Mouse (Mus musculus) thymus, postnatal 25 days (tissue): ENCODE results near the gene Ninj2.

ENCODE experiments used
- DNase-seq: peaks from one replicate; pipeline ENCODE4 v3.0.0; 2022

Ninj2 gene

GRCm38 (mm10) chr6:120095096-120095495 is 1.9 kb downstream of the Ninj2 start:
- no peak for DNase-seq

GRCm38 (mm10) chr6:120095501-120095900 is 2.4 kb downstream of the Ninj2 start:
- no peak for DNase-seq

GRCm38 (mm10) chr6:120099392-120099791 is 6.2 kb downstream of the Ninj2 start:
- DNase-seq = no peak

- DNase-seq = no peak
These were observed 8.1 kb downstream of the Ninj2 start for GRCm38 (mm10) chr6:120101221-120101620.

- no peak for DNase-seq
These were observed 8.8 kb downstream of the Ninj2 start for GRCm38 (mm10) chr6:120101996-120102395.

- DNase-seq = no peak
These were observed 10.0 kb downstream of the Ninj2 start for GRCm38 (mm10) chr6:120103104-120103503.

- no peak for DNase-seq
These were observed 11.9 kb downstream of the Ninj2 start for GRCm38 (mm10) chr6:120105055-120105454.

GRCm38 (mm10) chr6:120107586-120107985 is 14.4 kb downstream of the Ninj2 start:
- no peak for DNase-seq

- no peak for DNase-seq
These were observed 14.9 kb downstream of the Ninj2 start for GRCm38 (mm10) chr6:120108061-120108460.

GRCm38 (mm10) chr6:120109173-120109572 is 16.0 kb downstream of the Ninj2 start:
- no peak for DNase-seq

GRCm38 (mm10) chr6:120109932-120110331 is 16.8 kb downstream of the Ninj2 start:
- no peak for DNase-seq

GRCm38 (mm10) chr6:120110738-120111409 is 17.7 kb downstream of the Ninj2 start:
- DNase-seq = no peak

- DNase-seq = no peak
These were observed 18.2 kb downstream of the Ninj2 start for GRCm38 (mm10) chr6:120111410-120111783.

- peak; percentile 78 for DNase-seq
These were observed 19.0 kb downstream of the Ninj2 start for GRCm38 (mm10) chr6:120111984-120112803.

- no peak for DNase-seq
These were observed 20.7 kb downstream of the Ninj2 start for GRCm38 (mm10) chr6:120113856-120114255.

- DNase-seq = no peak
These were observed 21.1 kb downstream of the Ninj2 start for GRCm38 (mm10) chr6:120114271-120114670.

GRCm38 (mm10) chr6:120114698-120115097 is 21.5 kb downstream of the Ninj2 start:
- DNase-seq = no peak

- DNase-seq = no peak
These were observed 22.3 kb downstream of the Ninj2 start for GRCm38 (mm10) chr6:120115443-120115842.

GRCm38 (mm10) chr6:120119824-120120223 is 26.7 kb downstream of the Ninj2 start:
- DNase-seq = no peak

GRCm38 (mm10) chr6:120124688-120125087 is 31.5 kb downstream of the Ninj2 start:
- DNase-seq = peak; percentile 45

GRCm38 (mm10) chr6:120126456-120126855 is 33.3 kb downstream of the Ninj2 start:
- no peak for DNase-seq

GRCm38 (mm10) chr6:120127321-120127720 is 34.2 kb downstream of the Ninj2 start:
- no peak for DNase-seq

- no peak for DNase-seq
These were observed 41.6 kb downstream of the Ninj2 start for GRCm38 (mm10) chr6:120134748-120135147.

GRCm38 (mm10) chr6:120145439-120145838 is 52.3 kb downstream of the Ninj2 start:
- DNase-seq = no peak
